In genomic region chr12:105805790-105806189, GRCm38 (mm10) we compare ENCODE assay signal across 22 mouse cellular contexts.
"Had no signal": no experiment of that assay in that cellular context is flagged by ENCODE, and none has a peak within 500 bp of the region (broad histone marks: within the 10 kb centered on the region; RNA-seq: fewer than 3 reads in every experiment).

No protein-coding gene starts in this region.

- H3K4me3 ChIP-seq: layer of hippocampus, adult 2 months; limb, embryonic 10.5 days; limb, embryonic 13.5 days; liver, embryonic 13.5 days; lung, embryonic 15.5 days; megakaryocyte, embryonic 14.5 days; midbrain, embryonic 10.5 days; midbrain, embryonic 13.5 days had no signal

- H3K9ac ChIP-seq: limb, embryonic 13.5 days; liver, embryonic 13.5 days; lung, embryonic 15.5 days; midbrain, embryonic 13.5 days had no signal

- DNase-seq: kidney, adult 2 months; kidney, postnatal 25 days; layer of hippocampus, adult 9-11 months; liver, embryonic 13.5 days; lung, adult 18-20 months; lung, postnatal 10 days; lung, postnatal 36 days; right cerebral cortex, postnatal 14 days; right cerebral cortex, postnatal 4 days; thymus, adult 2 months; thymus, postnatal 25 days had no signal

- H3K27me3 ChIP-seq: limb, embryonic 13.5 days; liver, embryonic 13.5 days; lung, embryonic 15.5 days; megakaryocyte, embryonic 14.5 days; midbrain, embryonic 13.5 days had no signal

- H3K4me1 ChIP-seq: limb, embryonic 10.5 days; limb, embryonic 13.5 days; lung, embryonic 15.5 days; midbrain, embryonic 10.5 days; midbrain, embryonic 13.5 days had no signal

- H3K4me2 ChIP-seq: limb, embryonic 13.5 days; liver, embryonic 13.5 days; lung, embryonic 15.5 days; midbrain, embryonic 13.5 days had no signal

- H3K9me3 ChIP-seq: limb, embryonic 10.5 days; limb, embryonic 13.5 days; liver, embryonic 13.5 days; lung, embryonic 15.5 days; megakaryocyte, embryonic 14.5 days; midbrain, embryonic 10.5 days; midbrain, embryonic 13.5 days had no signal

- H3K27ac ChIP-seq: hindbrain, postnatal 0 days; kidney, postnatal 0 days; layer of hippocampus, adult 2 months; limb, embryonic 10.5 days; limb, embryonic 13.5 days; liver, embryonic 13.5 days; lung, embryonic 15.5 days; midbrain, embryonic 10.5 days; midbrain, embryonic 13.5 days had no signal

- ATAC-seq: hindbrain, postnatal 0 days; inflammation-experienced regulatory T-cells, adult 6 months; midbrain, embryonic 13.5 days; midbrain, embryonic 16.5 days had no signal
